Mouse (Mus musculus): ENCODE results near the gene Senp6. TPM values are rescaled to one million over a fixed set of nuclear protein-coding genes. Genes with fewer than 3 reads are reported as not detected.

Gene Senp6
- polyA plus RNA-seq, 1 experiment from 2014 or later = 31.9 TPM

DNA sequence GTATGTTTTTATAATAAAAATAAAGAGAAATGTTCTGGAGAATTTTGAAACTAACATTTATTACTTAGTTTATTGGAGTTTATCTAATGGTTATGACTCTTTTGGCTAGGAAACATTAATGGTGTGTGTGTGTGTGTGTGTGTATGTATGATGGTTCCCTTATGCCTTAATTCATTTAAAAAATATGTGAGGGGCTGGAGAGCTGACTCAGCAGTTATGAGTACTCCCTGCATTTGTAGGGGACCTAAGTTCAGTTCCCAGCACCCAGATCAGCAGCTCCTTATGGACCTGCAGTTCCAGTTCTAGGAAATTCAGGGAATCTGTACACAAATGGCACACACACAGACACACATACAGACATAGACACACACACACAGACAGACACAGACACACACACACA is 104.5 kb downstream of the Senp6 start:
- Histone ChIP-seq H3K27ac (ENCODE audit: low read depth, low read length) (no peak overlapping the region), H3K9ac (ENCODE audit: low read depth, low read length) (no peak overlapping the region), H3K9me3 (ENCODE audit: control insufficient read depth) (no peaks in the 10 kb centered on the region), H3K4me1 (replicated peaks; ENCODE audit: control insufficient read depth, insufficient read depth, low read length) (peaks cover 5% of the 10 kb centered on the region; the same call in 1 of the 2 replicates), H3K27me3 (replicated peaks; ENCODE audit: control insufficient read depth, insufficient read depth, low read length) (no peaks in the 10 kb centered on the region), H3K4me3 (ENCODE audit: low read depth, low read length) (no peak overlapping the region), H3K36me3 (ENCODE audit: control insufficient read depth, insufficient read depth) (0 out of 2 replicates have a peak, but pooled peaks cover 3% of the 10 kb centered on the region), H3K4me2 (replicated peaks; ENCODE audit: low read depth) (no peak overlapping the region)
- TF ChIP-seq CTCF (IDR thresholded peaks at IDR 0.05; ENCODE audit: low read depth) = no peak
- no peak for ATAC-seq

DNA sequence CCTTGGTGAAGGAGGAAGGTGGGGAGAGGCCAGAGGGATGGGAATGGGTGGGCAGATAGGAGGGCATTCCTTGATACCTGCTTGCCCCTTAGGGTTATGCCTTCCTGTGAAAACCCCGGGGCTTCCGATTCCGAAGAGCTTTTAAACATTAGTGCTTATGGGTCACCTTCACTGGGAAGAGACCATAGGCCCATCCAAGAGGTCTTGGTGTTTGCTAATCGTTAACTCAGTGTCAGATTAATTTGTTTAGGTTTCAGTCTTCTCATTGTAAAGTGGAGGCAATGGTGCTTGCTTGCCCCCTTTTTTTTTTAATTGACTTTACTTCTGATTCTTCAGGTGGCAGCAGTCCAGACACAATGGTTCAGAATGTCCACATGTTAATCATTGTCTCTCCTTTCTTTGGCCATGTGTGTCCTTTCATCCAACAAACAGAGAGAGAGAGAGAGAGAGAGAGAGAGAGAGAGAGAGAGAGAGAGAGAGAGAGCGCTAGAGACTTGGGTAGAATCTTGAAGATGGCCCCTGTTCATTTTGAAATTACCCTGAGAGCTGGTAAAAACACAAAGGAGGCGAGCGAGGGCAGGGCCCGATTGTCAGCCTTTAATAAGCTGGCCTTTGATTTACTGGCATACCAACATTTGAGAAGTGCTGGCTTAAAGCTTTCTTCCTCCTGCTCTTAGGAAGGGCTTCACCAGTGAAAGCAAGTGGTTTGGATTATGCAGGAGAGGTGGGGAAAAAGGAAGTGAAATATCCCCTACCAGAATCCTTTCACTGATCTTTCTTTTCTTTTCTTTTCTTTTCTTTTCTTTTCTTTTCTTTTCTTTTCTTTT is 105.9 kb downstream of the Senp6 start:
- ATAC-seq = no peak
- H3K27ac ChIP-seq (ENCODE audit: low read depth, low read length) = no peak overlapping the region
- no peak for TF ChIP-seq CTCF (IDR thresholded peaks at IDR 0.05; ENCODE audit: low read depth)
- H3K4me1 ChIP-seq (replicated peaks; ENCODE audit: control insufficient read depth, insufficient read depth, low read length) = peaks cover 7% of the 10 kb centered on the region; the same call in 1 of the 2 replicates
- H3K36me3 ChIP-seq (ENCODE audit: control insufficient read depth, insufficient read depth) = 0 out of 2 replicates have a peak, but pooled peaks cover 3% of the 10 kb centered on the region
- H3K4me2 ChIP-seq (replicated peaks; ENCODE audit: low read depth) = 0 out of 2 replicates have a peak overlapping the region, but pooled peaks have one; percentile 6
- H3K9me3 ChIP-seq (ENCODE audit: control insufficient read depth) = no peaks in the 10 kb centered on the region
- H3K9ac ChIP-seq (ENCODE audit: low read depth, low read length) = no peak overlapping the region
- H3K27me3 ChIP-seq (replicated peaks; ENCODE audit: control insufficient read depth, insufficient read depth, low read length) = no peaks in the 10 kb centered on the region
- no peak overlapping the region for H3K4me3 ChIP-seq (ENCODE audit: low read depth, low read length)
- 49% methylated on average over 8 of the region's 8 CpGs for WGBS

DNA sequence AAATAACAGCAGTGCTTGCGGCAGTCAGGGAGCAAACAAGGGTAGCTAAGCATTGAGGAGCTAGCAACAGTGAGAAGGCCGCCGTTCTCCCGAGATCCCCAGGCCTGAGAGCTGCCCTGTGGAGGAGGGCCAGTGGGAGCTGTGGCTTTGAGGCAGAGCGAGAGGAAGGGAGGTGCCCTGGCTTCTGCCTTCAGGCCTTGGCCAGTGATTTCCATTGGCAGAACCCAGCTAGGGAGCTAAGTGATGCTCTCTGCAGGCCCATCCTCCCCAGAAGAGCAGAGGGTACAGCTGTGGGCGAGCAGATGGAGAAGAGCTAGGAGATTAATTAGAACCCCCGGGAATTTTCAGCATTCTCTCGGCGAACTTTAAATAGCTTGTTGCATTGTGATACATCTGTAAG is 106.9 kb downstream of the Senp6 start:
- Histone ChIP-seq H3K4me3 (ENCODE audit: low read depth, low read length) (no peak overlapping the region), H3K9ac (ENCODE audit: low read depth, low read length) (no peak overlapping the region), H3K27me3 (replicated peaks; ENCODE audit: control insufficient read depth, insufficient read depth, low read length) (no peaks in the 10 kb centered on the region), H3K36me3 (ENCODE audit: control insufficient read depth, insufficient read depth) (0 out of 2 replicates have a peak, but pooled peaks cover 3% of the 10 kb centered on the region), H3K9me3 (ENCODE audit: control insufficient read depth) (no peaks in the 10 kb centered on the region), H3K4me2 (replicated peaks; ENCODE audit: low read depth) (no peak overlapping the region), H3K27ac (ENCODE audit: low read depth, low read length) (no peak overlapping the region), H3K4me1 (replicated peaks; ENCODE audit: control insufficient read depth, insufficient read depth, low read length) (peaks cover 7% of the 10 kb centered on the region; the same call in 1 of the 2 replicates)
- 67% methylated on average over 9 of the region's 9 CpGs for WGBS
- ATAC-seq = no peak
- no peak for TF ChIP-seq CTCF (IDR thresholded peaks at IDR 0.05; ENCODE audit: low read depth)

DNA sequence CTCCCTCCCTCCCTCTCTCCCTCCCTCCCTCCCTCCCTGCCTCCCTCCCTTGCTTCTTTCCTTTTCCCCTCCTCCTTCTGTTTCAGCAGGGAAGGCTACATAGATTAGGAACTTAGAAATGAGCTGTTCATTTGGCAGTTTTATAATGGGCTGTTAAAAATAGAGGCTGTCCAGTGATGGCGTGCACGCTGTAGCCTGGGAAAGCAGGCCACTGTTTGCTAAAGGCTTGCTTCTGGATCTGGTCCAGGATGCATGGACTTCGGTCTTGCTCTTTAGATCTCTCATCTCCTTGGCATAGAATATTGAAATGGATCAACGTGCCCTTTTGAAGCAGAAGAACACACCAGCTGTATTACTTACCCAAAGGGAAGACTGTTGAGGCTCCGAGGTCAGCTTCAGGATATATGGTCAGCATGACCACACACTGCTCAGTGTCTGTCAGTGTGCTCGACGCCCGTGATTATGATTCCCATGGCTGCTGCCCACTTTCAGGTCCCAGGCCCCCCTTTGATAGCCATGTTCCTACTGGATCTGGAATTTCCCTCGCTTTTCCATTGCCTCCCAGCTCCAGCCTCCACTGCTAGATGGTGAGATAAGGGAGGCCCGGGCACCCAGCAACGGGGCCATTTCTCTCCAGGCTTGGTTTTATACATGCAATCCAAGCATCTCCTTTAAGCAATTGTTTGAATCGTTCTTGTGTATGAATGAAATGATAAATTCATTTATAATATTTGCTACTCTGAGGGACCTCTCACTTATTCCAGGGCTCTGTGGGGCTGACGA is 110.2 kb downstream of the Senp6 start:
- Histone ChIP-seq H3K9me3 (ENCODE audit: control insufficient read depth) (no peaks in the 10 kb centered on the region), H3K9ac (ENCODE audit: low read depth, low read length) (no peak overlapping the region), H3K4me3 (ENCODE audit: low read depth, low read length) (no peak overlapping the region), H3K27me3 (replicated peaks; ENCODE audit: control insufficient read depth, insufficient read depth, low read length) (no peaks in the 10 kb centered on the region), H3K4me1 (replicated peaks; ENCODE audit: control insufficient read depth, insufficient read depth, low read length) (peaks cover 7% of the 10 kb centered on the region; the same call in 1 of the 2 replicates), H3K4me2 (replicated peaks; ENCODE audit: low read depth) (peak overlapping the region; percentile 28), H3K36me3 (ENCODE audit: control insufficient read depth, insufficient read depth) (0 out of 2 replicates have a peak, but pooled peaks cover 3% of the 10 kb centered on the region), H3K27ac (ENCODE audit: low read depth, low read length) (no peak overlapping the region)
- 25% methylated on average over 13 of the region's 13 CpGs for WGBS
- peak; percentile 79 for ATAC-seq
- TF ChIP-seq CTCF (IDR thresholded peaks at IDR 0.05; ENCODE audit: low read depth) = no peak

DNA sequence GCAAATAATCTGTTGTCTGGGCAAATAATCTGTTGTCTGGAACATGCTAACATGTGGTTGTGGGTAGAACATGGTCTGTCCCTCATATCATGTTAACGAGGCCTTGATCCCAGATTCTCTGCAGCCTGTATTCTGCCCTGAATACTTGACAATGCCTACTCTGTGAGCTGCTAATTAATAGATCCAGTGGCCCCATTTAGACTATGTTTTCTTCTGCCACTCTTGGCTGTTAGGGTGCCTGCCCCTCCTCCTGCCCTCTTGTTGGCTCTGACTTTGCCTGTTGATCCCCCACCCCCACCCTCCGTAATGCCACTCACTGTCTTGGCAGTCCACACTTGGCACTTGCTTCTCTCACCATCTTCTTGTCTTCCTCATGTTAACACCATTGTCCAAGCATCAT is 112.0 kb downstream of the Senp6 start:
- 0 out of 2 replicates have a peak, but pooled peaks cover 7% of the 10 kb centered on the region for H3K4me1 ChIP-seq (replicated peaks; ENCODE audit: control insufficient read depth, insufficient read depth, low read length)
- H3K9ac ChIP-seq (ENCODE audit: low read depth, low read length) = no peak overlapping the region
- 88% methylated on average over 2 of the region's 2 CpGs for WGBS
- no peak for TF ChIP-seq CTCF (IDR thresholded peaks at IDR 0.05; ENCODE audit: low read depth)
- H3K36me3 ChIP-seq (ENCODE audit: control insufficient read depth, insufficient read depth) = no peaks in the 10 kb centered on the region
- H3K4me3 ChIP-seq (ENCODE audit: low read depth, low read length) = no peak overlapping the region
- ATAC-seq = no peak
- no peaks in the 10 kb centered on the region for H3K9me3 ChIP-seq (ENCODE audit: control insufficient read depth)
- no peak overlapping the region for H3K27ac ChIP-seq (ENCODE audit: low read depth, low read length)
- no peak overlapping the region for H3K4me2 ChIP-seq (replicated peaks; ENCODE audit: low read depth)
- no peaks in the 10 kb centered on the region for H3K27me3 ChIP-seq (replicated peaks; ENCODE audit: control insufficient read depth, insufficient read depth, low read length)

DNA sequence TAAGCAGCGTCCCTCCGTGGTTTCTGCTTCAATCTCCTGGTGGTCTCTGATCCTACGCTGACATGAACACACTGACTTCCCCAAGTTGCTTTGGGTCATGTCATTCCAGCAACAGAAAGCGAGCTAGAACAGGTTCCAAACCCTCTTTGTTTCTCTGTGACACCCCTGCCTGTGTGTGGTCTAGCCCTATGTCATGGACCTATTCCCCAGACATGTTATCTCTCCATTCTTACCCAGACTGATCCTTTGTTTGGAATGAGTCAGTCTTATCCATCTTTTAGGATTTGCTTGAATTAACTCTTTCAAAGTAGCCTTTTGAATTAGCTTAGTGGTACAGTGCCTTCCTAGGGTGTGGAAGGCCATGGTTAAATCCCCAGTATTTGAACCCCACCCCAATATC is 113.0 kb downstream of the Senp6 start:
- H3K36me3 ChIP-seq (ENCODE audit: control insufficient read depth, insufficient read depth) = no peaks in the 10 kb centered on the region
- no peak overlapping the region for H3K4me3 ChIP-seq (ENCODE audit: low read depth, low read length)
- H3K27ac ChIP-seq (ENCODE audit: low read depth, low read length) = no peak overlapping the region
- 59% methylated on average over 4 of the region's 4 CpGs for WGBS
- no peak for ATAC-seq
- H3K27me3 ChIP-seq (replicated peaks; ENCODE audit: control insufficient read depth, insufficient read depth, low read length) = no peaks in the 10 kb centered on the region
- 0 out of 2 replicates have a peak, but pooled peaks cover 7% of the 10 kb centered on the region for H3K4me1 ChIP-seq (replicated peaks; ENCODE audit: control insufficient read depth, insufficient read depth, low read length)
- H3K9me3 ChIP-seq (ENCODE audit: control insufficient read depth) = no peaks in the 10 kb centered on the region
- H3K9ac ChIP-seq (ENCODE audit: low read depth, low read length) = no peak overlapping the region
- TF ChIP-seq CTCF (IDR thresholded peaks at IDR 0.05; ENCODE audit: low read depth) = no peak
- no peak overlapping the region for H3K4me2 ChIP-seq (replicated peaks; ENCODE audit: low read depth)

Measured in intestine, postnatal 0 days (tissue).